Mouse (Mus musculus): ENCODE results near the gene Cript.

GRCm38 (mm10) chr17:86997323-86997722, 28.0 kb upstream of the Cript start:
- TF ChIP-seq CTCF (IDR thresholded peaks at IDR 0.05; ENCODE audit: low read depth): no peak
- no peak for TF ChIP-seq EP300 (IDR thresholded peaks at IDR 0.05; ENCODE audit: low read depth)

Measured in liver, postnatal 0 days (tissue).